Mouse (Mus musculus) c-Kit-positive CD71-positive TER-119-positive erythroid progenitor cells, embryonic 14.5 days (primary cell): ENCODE data around the gene Npy4r.

Experiments used
- DNase-seq: peaks from one replicate; pipeline ENCODE4 v3.0.0-alpha.2; 2013; ENCODE audit warnings: low spot score

The Npy4r gene

DNA sequence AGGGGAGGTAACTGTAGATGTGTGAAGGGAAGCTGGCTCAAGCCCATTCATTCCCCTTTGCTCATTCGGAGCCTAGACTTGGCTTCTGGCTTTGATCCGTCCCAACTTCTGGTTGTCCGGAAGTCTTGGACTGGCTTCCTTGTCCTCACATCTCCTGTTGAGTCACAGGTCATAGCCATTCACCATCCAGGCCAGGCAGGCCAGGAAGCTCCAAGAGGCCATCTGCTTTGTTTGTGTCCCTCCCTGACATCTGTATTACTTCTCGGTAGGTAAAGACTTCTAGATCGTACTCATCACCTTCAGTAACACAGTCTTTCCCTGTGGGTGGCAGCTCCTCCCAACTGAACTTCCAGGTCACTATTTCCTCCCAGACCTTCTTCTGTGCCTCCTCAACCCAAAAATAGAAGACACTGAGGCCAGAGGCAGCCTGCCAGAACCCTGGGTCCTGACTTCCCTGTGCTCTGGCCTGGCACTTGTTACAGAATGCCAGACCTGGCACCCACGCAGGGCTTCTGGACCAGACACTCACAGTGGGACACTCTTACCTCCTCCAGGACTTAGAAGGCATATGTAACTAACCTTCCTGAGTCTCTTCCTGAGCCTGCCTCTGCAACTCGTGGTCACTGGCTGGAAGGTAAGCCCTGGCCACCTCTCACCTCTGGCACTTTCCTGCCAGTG lies 33.1 kb downstream of the Npy4r start:
- no peak for DNase-seq

DNA sequence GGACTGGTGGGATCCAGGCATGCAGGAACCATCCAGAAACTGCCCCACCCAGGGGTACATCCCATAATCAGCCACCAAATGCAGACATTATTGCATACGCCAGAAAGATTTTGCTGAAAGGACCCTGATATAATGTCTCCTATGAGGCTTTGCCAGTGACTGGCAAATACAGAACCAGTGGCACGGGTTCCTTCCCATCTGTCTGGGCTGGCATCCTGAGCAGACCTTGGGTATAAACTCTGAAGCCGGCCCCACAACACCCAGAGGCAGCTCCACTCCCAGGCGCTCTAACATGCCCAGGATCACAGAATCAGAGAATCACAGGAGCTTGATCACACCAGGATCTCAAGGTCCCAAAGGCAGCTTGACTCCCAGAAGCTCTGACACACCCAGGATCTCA lies 38.0 kb downstream of the Npy4r start:
- no peak for DNase-seq

DNA sequence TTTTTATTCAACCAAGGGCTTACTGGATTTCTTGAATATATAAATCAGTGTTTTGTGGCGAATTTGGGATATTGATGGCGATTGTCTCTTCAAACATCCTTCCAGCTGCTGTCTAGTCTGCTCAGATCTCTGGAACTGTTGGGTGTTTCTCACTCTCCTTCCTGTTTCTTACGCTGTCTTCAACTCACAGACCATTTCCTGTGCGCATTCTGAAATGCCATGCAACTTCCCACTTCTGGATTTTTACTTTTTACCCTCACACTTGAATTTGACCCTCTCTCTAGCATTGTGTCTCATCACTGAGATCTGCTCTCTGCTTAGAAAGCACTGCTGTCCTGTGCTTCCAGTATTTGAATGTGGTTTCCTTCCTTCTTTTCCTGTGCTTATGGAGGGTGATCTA lies 44.7 kb downstream of the Npy4r start:
- no peak for DNase-seq

DNA sequence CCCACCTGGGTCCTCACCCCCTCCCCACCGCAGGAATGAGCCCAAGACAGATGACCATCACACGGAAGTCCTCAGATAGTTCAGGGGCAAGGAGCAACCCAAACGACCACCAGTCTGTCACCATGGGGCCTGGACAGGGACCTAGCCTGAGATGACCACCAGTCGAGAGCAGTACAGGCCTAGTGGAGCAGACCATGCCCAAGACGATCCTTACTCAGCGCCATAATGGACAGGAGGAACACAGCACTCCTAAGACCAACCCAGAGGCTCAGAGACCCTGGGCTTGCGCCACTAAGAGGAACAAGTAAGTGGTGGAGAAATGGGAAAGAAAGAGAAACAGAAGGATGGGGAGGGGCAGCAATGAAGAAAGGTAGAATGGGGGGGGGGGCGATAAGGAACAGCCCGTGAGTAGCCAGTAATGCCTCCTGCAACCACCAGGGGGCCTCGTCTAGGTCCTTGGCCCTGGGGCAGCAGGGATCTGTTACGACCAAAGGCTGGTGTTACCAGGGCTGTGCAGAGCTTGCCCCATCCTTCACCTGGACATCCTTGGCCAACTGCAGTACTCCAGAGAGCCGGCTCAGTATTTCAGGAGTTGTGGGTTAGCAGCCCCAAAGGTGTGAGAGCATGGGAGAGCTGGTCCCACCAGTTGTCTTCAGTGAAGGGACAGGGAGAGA lies 45.8 kb downstream of the Npy4r start:
- DNase-seq, result no peak

DNA sequence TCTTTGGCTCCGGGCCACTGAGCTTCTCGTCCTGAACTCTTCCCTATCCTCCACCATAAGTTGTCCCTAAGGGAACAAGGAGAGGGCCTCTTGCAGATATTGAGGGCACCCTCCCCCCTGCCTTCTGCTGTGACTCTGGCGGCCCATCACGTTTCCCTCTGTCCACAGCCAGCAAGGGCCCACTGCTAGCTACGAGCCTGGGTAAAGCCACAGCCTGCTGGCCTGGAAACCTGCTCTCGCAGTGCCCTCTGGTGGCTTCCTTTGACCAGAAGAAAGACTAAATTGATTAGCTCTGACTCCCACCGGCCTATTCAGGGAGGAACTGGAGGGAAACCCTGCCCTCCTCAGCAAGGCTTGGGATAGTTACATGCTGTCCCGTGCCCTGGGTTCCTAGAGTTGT lies 47.4 kb downstream of the Npy4r start:
- no peak for DNase-seq

DNA sequence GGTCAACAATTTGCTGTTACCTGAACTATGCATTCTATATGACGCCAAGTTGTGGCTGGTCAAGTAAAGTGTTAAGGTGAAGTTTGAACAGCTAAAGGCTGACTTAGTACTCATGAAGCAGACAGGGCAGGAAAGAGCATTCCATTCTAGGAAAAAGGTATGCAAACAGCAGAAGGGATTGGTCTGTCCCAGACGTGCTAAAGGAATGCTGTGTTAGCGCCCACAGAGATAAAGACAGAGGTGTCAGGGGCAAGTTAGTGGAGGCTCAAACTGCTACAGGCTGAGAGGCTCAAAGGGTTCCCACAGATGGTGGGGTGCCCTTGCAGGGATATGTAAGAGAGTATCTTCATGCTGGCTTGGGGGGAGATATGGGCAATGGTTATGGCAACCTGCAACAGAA lies 48.4 kb downstream of the Npy4r start:
- DNase-seq, result no peak

DNA sequence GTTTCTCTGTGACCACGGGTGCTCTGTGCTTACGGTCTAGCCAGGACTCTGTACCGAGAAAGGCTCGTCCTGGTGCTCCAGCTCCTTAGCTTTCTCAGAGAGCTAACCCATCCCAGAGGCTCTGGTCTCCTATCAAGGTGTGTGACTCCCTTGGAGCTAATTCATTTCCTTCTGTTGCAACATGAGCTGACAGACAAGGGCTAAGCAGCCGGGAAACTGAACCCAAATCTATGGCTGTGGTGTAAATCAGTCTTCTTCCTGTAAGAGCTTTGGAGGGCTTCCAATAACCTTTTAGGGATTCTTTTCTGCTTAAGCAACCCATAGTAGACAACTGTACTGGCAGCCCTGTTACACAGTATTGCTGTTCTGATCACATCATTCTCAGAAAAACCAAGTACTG lies 49.7 kb downstream of the Npy4r start, which contains the start of gene A630023A22Rik:
A630023A22Rik (minus strand) TSS at position 154 of the 400 bp plus-strand sequence.
- no peak for DNase-seq

DNA sequence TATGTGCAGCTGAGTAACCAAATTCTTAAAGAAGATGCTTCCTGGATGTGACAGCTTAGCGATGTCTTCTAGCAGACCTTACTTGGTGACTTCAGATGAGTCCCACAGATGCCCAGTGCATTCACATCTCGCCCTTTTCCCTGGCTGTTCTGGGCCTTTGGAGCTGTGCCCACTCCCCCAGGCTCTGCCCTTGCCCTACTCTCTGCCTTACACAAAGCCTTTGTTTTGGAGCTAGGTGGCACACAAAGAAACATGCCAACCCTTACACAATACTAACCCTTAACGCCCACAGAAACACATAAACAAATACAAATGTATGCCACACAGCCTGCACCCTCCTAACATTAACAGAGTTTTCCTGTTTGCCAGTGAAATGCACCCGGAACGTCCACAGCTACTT lies 56.1 kb downstream of the Npy4r start:
- DNase-seq, result no peak
